Mouse (Mus musculus) heart, postnatal 0 days (tissue): ENCODE results near the gene Tmem116.

Experiments used
- CTCF ChIP-seq: IDR thresholded peaks from 2 replicates; pipeline ENCODE4 v1.5.1; 2016; ENCODE audit warnings: antibody characterized with exemption, control low read depth, low read depth
- EP300 ChIP-seq: IDR thresholded peaks from 2 replicates; pipeline ENCODE4 v1.6.1; 2016; ENCODE audit warnings: antibody characterized with exemption, low read depth

DNA sequence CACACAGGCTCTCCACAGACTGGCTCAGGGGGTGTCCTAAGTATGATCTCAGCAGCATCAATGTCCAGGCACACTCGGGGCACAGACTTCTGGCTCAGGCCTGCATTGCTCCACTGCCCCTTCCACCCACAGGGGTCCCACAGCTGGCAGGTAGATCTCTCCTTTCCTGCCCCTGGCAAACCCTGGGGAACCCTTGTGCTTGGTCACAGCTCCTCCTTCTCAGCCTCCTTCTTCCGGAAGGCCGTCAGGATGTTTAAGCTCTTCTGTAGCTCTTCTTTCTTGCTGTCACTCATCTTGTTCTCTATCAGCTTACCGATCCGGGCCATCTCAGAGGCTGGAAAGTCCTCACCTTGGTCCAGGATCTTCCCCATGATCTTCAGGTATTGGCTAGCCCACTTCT lies 6.8 kb upstream of the Tmem116 start:
- no peak for TF ChIP-seq CTCF
- TF ChIP-seq EP300: no peak
